Mouse (Mus musculus) frontal cortex, postnatal 25 days (tissue): ENCODE data around the gene Camsap2.

Source experiments
- DNase-seq, 2 experiments: peaks; one replicate each; pipeline ENCODE4 v3.0.0; 2022; ENCODE audit warnings: low spot score in 2 of 2

Gene Camsap2

DNA sequence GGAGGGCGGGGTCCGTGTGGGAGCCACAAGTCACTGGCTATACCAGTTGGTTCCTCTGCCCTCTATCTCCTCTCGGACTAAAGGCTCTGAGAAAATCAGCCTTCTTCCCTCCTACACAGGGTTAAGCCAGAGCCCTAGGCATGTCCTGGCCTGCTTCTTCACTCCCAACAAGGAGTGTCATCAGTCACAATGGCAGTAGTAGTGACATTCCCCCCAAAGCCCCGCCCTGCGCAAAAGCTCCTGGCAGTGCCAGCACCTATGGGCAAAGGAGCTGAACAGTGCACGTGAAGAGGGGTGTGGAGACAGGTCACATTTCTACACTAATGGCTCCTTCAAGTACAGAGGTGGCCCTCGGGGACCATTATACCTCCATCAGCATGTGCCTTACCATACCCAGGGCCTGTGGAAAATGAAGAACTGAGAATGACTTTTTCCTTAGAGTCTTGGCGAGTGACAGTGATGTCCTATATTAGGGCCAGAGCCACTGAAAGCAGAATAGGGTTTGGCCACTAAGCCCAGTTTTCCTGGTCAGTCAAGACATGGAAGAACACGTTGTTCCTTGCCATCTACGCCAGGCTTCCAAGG, 122.1 kb downstream of the Camsap2 start:
- no peak for DNase-seq

DNA sequence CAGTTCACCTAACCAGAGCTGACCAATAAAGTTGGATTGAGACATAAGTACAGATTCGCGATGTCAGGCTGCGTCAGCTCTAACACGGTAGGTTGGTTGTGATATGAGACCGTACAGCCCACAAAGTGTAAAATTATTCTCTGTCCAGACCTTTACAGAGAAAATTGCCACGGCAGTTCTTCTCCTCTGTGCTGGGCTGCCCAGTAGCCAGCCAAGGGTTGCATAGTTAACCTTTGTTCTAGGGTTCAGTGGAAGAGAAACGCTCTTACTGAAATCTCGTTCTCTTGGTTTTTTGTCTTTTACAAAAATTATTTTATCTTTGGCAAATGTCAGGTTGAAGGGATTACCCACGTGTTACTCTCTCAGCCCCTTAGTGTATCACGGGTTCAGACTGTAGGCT, 123.5 kb downstream of the Camsap2 start:
- no peak for DNase-seq

DNA sequence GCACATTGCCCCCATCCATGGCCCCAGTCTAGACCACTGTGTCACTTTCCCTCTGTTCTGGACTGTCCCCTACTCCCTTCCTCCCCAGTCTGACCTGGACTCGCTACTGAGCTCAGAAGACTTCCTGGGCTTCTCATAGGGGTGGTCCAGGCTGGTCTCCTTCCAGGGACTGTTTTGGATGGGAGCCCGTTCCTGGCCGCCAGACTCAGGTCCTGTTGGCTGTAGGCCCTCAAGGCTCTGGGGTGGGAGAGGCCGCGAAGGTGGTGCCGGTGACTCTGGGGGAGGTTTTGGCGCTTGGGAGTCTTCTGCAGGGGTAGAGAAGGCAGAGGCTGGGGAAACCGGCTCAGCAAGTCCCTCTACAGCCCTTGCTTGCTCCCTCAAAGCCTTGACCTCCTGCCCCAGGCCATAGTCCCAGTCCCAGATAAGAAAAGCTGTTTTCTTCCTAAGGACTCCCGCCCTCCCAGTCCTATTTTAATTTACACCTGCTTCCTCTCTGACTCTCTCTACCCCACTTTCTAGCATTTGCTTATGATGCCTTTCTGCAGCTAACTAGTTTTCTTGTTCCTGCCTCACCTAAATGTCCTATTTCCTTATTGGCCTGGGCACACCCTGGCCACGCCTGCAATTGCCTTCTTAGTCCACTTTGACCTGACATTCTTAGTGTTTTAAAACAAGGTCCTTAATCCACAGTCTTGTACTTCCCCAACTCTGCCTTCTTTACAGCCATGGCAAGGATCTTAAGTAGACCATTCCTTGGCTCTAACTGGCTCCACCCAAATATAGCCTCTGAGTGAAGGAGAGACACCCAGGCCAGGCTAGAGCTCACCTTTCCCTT, 125.7 kb downstream of the Camsap2 start:
- no peak for DNase-seq
